Mouse (Mus musculus) hindbrain, embryonic 13.5 days (tissue): ENCODE results near the gene Gm14137. TPM values are rescaled to one million over a fixed set of nuclear protein-coding genes. Genes with fewer than 3 reads are reported as not detected.

Experiments used
- ATAC-seq: fragments of 200-750 bp; cut with Nextera tagmentation; 2 replicates; pipeline ENCODE4 v1.8.0; 2017; ENCODE audit warnings: moderate TSS enrichment; ENCODE audit not compliant: low FRiP score
- H3K27ac ChIP-seq: fragments of 300-500 bp; sonication (generic); 2 replicates; pipeline ENCODE4 v1.5.1; 2015; ENCODE audit warnings: inconsistent platforms, mild to moderate bottlenecking, moderate library complexity
- H3K27me3 ChIP-seq: fragments of 300-500 bp; sonication (generic); 2 replicates; pipeline ENCODE4 v1.6.1; 2015; ENCODE audit warnings: mild to moderate bottlenecking, inconsistent platforms
- H3K36me3 ChIP-seq: fragments of 300-500 bp; sonication (generic); 2 replicates; pipeline ENCODE4 v1.6.1; 2015; ENCODE audit warnings: mild to moderate bottlenecking, inconsistent platforms
- H3K4me1 ChIP-seq: fragments of 300-500 bp; sonication (generic); replicated peaks from 2 replicates; pipeline ENCODE4 v1.6.1; 2015; ENCODE audit warnings: inconsistent platforms
- H3K4me2 ChIP-seq: fragments of 300-500 bp; sonication (generic); 2 replicates; pipeline ENCODE4 v1.6.1; 2015; ENCODE audit warnings: inconsistent platforms, mild to moderate bottlenecking, moderate library complexity
- H3K4me3 ChIP-seq: fragments of 300-500 bp; sonication (generic); 2 replicates; pipeline ENCODE4 v1.5.1; 2015; ENCODE audit warnings: mild to moderate bottlenecking, inconsistent platforms
- H3K9ac ChIP-seq: fragments of 300-500 bp; sonication (generic); 2 replicates; pipeline ENCODE4 v1.6.1; 2015; ENCODE audit warnings: mild to moderate bottlenecking, inconsistent platforms
- H3K9me3 ChIP-seq: fragments of 300-500 bp; sonication (generic); 2 replicates; pipeline ENCODE4 v1.6.1; 2016; ENCODE audit warnings: inconsistent platforms
- WGBS: fragments of 180-500 bp; shearing (Covaris S2); methylation state at CpG from one replicate; pipeline ENCODE4 v1.1.7; 2015; 5-methylcytosine and 5-hydroxymethylcytosine counted together
- polyA plus RNA-seq: library from polyadenylated mRNA; unstranded; fragments of >200 nt; fragmentation: Nextera tagmentation; extraction: Ambion mirVana; gene quantifications from 2 replicates; pipeline ENCODE4 v1.2.1, GENCODE M21; 2015

Gm14137 gene
- polyA plus RNA-seq: 0.75 and 0.96 TPM in 2 replicates

GRCm38 (mm10) chr2:119173991-119174651 is at the start of gene Gm14137:
Gene Gm14137 (plus strand): TSS chr2:119174509.
- WGBS: 41% methylated on average over 8 of the region's 8 CpGs
- Histone ChIP-seq H3K9me3 (no peaks in the 10 kb centered on the region), H3K27ac (peak within 1 kb of the TSS; percentile 61), H3K4me1 (peaks cover 39% of the 10 kb centered on the region), H3K4me3 (no peak within 1 kb of the TSS), H3K4me2 (no peak within 1 kb of the TSS), H3K9ac (peak within 1 kb of the TSS; percentile 53), H3K36me3 (peaks cover 38% of the 10 kb centered on the region), H3K27me3 (peaks cover 10% of the 10 kb centered on the region)
- ATAC-seq: 0 out of 2 replicates have a peak, but pooled peaks have one; percentile 15

- H3K36me3 ChIP-seq: peaks cover 74% of the 10 kb centered on the region
- ATAC-seq: no peak
- no peak overlapping the region for H3K27ac ChIP-seq
These were observed 37.9 kb upstream of the Gm14137 start for GRCm38 (mm10) chr2:119136346-119136898.

GRCm38 (mm10) chr2:119145199-119145598 is 29.1 kb upstream of the Gm14137 start:
- WGBS: 88% methylated on average over 2 of the region's 2 CpGs
- ATAC-seq: no peak

More at GRCm38 (mm10) chr2:119136346-119136898, 37.9 kb upstream of the Gm14137 start:
- no peaks in the 10 kb centered on the region for H3K27me3 ChIP-seq
- no peak overlapping the region for H3K4me3 ChIP-seq
- no peak overlapping the region for H3K9ac ChIP-seq
- WGBS: 91% methylated on average over 5 of the region's 5 CpGs
- no peaks in the 10 kb centered on the region for H3K9me3 ChIP-seq
- no peak overlapping the region for H3K4me2 ChIP-seq
- no peaks in the 10 kb centered on the region for H3K4me1 ChIP-seq

GRCm38 (mm10) chr2:119146435-119146834 is 27.9 kb upstream of the Gm14137 start:
- ATAC-seq: no peak
- Histone ChIP-seq H3K36me3 (peaks cover 95% of the 10 kb centered on the region), H3K4me1 (no peaks in the 10 kb centered on the region), H3K27ac (no peak overlapping the region), H3K4me3 (no peak overlapping the region), H3K9ac (no peak overlapping the region), H3K27me3 (no peaks in the 10 kb centered on the region), H3K4me2 (no peak overlapping the region), H3K9me3 (no peaks in the 10 kb centered on the region)
- WGBS: 87% methylated on average over 6 of the region's 6 CpGs

More at GRCm38 (mm10) chr2:119145199-119145598, 29.1 kb upstream of the Gm14137 start:
- H3K4me1 ChIP-seq: no peaks in the 10 kb centered on the region
- H3K9ac ChIP-seq: no peak overlapping the region
- H3K36me3 ChIP-seq: peaks cover 94% of the 10 kb centered on the region
- no peaks in the 10 kb centered on the region for H3K27me3 ChIP-seq
- no peak overlapping the region for H3K4me3 ChIP-seq
- H3K4me2 ChIP-seq: no peak overlapping the region
- H3K27ac ChIP-seq: no peak overlapping the region
- H3K9me3 ChIP-seq: no peaks in the 10 kb centered on the region

GRCm38 (mm10) chr2:119147160-119147678 is 27.1 kb upstream of the Gm14137 start:
- Histone ChIP-seq H3K4me1 (no peaks in the 10 kb centered on the region), H3K4me3 (no peak overlapping the region), H3K27me3 (no peaks in the 10 kb centered on the region), H3K9me3 (no peaks in the 10 kb centered on the region), H3K27ac (no peak overlapping the region), H3K4me2 (no peak overlapping the region), H3K9ac (no peak overlapping the region), H3K36me3 (peaks cover 95% of the 10 kb centered on the region)
- ATAC-seq: no peak
- 84% methylated on average over 22 of the region's 22 CpGs for WGBS

GRCm38 (mm10) chr2:119147775-119148174 is 26.5 kb upstream of the Gm14137 start:
- Histone ChIP-seq H3K9me3 (no peaks in the 10 kb centered on the region), H3K27me3 (no peaks in the 10 kb centered on the region), H3K4me2 (no peak overlapping the region), H3K27ac (no peak overlapping the region), H3K36me3 (peaks cover 95% of the 10 kb centered on the region), H3K4me1 (no peaks in the 10 kb centered on the region), H3K9ac (no peak overlapping the region), H3K4me3 (no peak overlapping the region)
- no peak for ATAC-seq
- 93% methylated on average over 8 of the region's 8 CpGs for WGBS

- H3K4me3 ChIP-seq: no peak overlapping the region
- WGBS: 94% methylated on average over 6 of the region's 6 CpGs
- H3K27me3 ChIP-seq: no peaks in the 10 kb centered on the region
- no peak overlapping the region for H3K4me2 ChIP-seq
- H3K4me1 ChIP-seq: peaks cover 19% of the 10 kb centered on the region
- no peaks in the 10 kb centered on the region for H3K9me3 ChIP-seq
- no peak for ATAC-seq
- no peak overlapping the region for H3K9ac ChIP-seq
- no peak overlapping the region for H3K27ac ChIP-seq
- H3K36me3 ChIP-seq: peaks cover 68% of the 10 kb centered on the region
These were observed 22.1 kb upstream of the Gm14137 start for GRCm38 (mm10) chr2:119152255-119152654.

- Histone ChIP-seq H3K9ac (no peak overlapping the region), H3K4me2 (no peak overlapping the region), H3K9me3 (no peaks in the 10 kb centered on the region), H3K4me1 (peaks cover 23% of the 10 kb centered on the region), H3K27ac (no peak overlapping the region), H3K27me3 (peaks cover 2% of the 10 kb centered on the region; the same call in 1 of the 2 replicates), H3K36me3 (peaks cover 44% of the 10 kb centered on the region), H3K4me3 (no peak overlapping the region)
- no peak for ATAC-seq
- WGBS: 88% methylated on average over 2 of the region's 2 CpGs
These were observed 19.6 kb upstream of the Gm14137 start for GRCm38 (mm10) chr2:119154683-119155082.

- no peak for ATAC-seq
- peak overlapping the region; percentile 99 for H3K4me3 ChIP-seq
- H3K4me2 ChIP-seq: peak overlapping the region; percentile 97
- peak overlapping the region; percentile 93 for H3K9ac ChIP-seq
- H3K27ac ChIP-seq: no peak overlapping the region
- H3K9me3 ChIP-seq: no peaks in the 10 kb centered on the region
- peaks cover 23% of the 10 kb centered on the region for H3K4me1 ChIP-seq
- peaks cover 38% of the 10 kb centered on the region for H3K36me3 ChIP-seq
- 85% methylated on average over 9 of the region's 9 CpGs for WGBS
- peaks cover 2% of the 10 kb centered on the region; the same call in 1 of the 2 replicates for H3K27me3 ChIP-seq
These were observed 18.9 kb upstream of the Gm14137 start for GRCm38 (mm10) chr2:119155388-119155787.

- peak; percentile 65 for ATAC-seq
- H3K4me1 ChIP-seq: peaks cover 23% of the 10 kb centered on the region
- 9% methylated on average over 32 of the region's 34 CpGs for WGBS
- peaks cover 2% of the 10 kb centered on the region; the same call in 1 of the 2 replicates for H3K27me3 ChIP-seq
- H3K27ac ChIP-seq: peak overlapping the region; percentile 78
- peak overlapping the region; percentile 93 for H3K9ac ChIP-seq
- H3K36me3 ChIP-seq: peaks cover 30% of the 10 kb centered on the region
- no peaks in the 10 kb centered on the region for H3K9me3 ChIP-seq
- peak overlapping the region; percentile 97 for H3K4me2 ChIP-seq
- H3K4me3 ChIP-seq: peak overlapping the region; percentile 99
These were observed 18.1 kb upstream of the Gm14137 start for GRCm38 (mm10) chr2:119156081-119156680.

- WGBS: under 1% methylated on average over 55 of the region's 57 CpGs
- peak; percentile 93 for ATAC-seq
- H3K9ac ChIP-seq: peak within 1 kb of the TSS; percentile 93
- peak within 1 kb of the TSS; percentile 99 for H3K4me3 ChIP-seq
- H3K4me1 ChIP-seq: peaks cover 23% of the 10 kb centered on the region
- peaks cover 2% of the 10 kb centered on the region; the same call in 1 of the 2 replicates for H3K27me3 ChIP-seq
- H3K27ac ChIP-seq: peak within 1 kb of the TSS; percentile 78
- H3K4me2 ChIP-seq: peak within 1 kb of the TSS; percentile 97
- peaks cover 22% of the 10 kb centered on the region for H3K36me3 ChIP-seq
- no peaks in the 10 kb centered on the region for H3K9me3 ChIP-seq
These were observed 17.4 kb upstream of the Gm14137 start, which contains the start of gene Rmdn3 for GRCm38 (mm10) chr2:119156681-119157572. Gene Rmdn3 (minus strand): TSS chr2:119157034.
